Mouse (Mus musculus) heart, postnatal 10 days (tissue): ENCODE data around the gene Zfp189. TPM values are rescaled to one million over a fixed set of nuclear protein-coding genes. Genes with fewer than 3 reads are reported as not detected.
"Not testable (repeated sequence)": the region's sequence is repeated elsewhere in the genome, so short reads cannot be mapped to it uniquely, and the experiment has no call there.

Source experiments
- DNase-seq, 2 experiments: peaks; one replicate each; pipeline ENCODE4 v3.0.0; 2021
- intact Hi-C: fragments of 180-260 bp; cut with DNase I; formaldehyde crosslinking; loops from one replicate; pipeline ENCODE4 v1.15.1; 2025
- total RNA-seq, 2 experiments: library from RNA; stranded (reverse); gene quantifications; 2 replicates each; pipeline ENCODE4 v1.2.3; 2021

Zfp189 gene
- total RNA-seq: 1 to 10 TPM; 5.8 to 8.1 TPM

- DNase-seq: peak; percentile 97
- intact Hi-C loops: loop anchor here (5.0 kb wide), 1 partner anchor 112 kb away; the partner anchor contains the start of gene Rnf20
These were observed at the start of gene Zfp189, which contains the start of gene Mrpl50 for GRCm38 (mm10) chr4:49520572-49521340. Zfp189 (plus strand) TSS chr4:49521176. Mrpl50 (minus strand) TSS chr4:49521093.

DNA sequence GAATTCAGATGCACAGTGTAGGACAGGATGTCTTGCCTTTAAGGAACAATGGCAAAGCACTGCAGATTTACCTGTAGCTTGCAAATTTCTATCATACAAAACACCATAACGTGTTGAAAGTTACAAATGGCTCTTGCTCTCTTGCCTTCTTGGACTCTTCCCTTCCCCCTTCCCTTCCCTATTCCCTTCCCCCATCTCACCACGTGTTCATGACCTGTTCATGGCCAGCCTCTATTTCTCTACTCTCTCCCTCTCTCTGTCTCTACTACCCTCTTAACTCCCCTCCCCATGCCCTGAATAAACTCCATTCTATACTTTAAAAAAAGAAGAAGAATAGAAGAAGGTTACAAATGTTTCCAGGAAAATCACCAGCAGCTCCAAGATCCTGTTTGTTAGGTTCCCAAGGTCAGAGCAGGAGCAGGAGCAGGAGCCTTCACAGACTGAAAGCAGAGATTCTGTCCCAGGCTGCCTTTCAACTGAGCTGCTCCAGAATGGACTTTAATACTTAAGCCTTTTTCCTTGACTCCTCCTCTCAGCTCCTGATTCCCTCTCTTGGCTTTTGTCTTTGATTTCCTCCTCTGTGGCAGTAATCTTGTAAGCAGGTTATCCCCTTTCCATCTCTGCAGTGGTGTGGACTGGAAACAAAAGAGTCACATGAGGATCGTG is 47.4 kb upstream of the Zfp189 start, which contains the start of gene Acnat1:
TSS of gene Acnat1 (minus strand) at position 478 of the 666 bp plus-strand sequence.
- no peak for DNase-seq
- intact Hi-C loops: no loop called here

GRCm38 (mm10) chr4:49474583-49474982 is 46.4 kb upstream of the Zfp189 start:
- DNase-seq: no peak
- intact Hi-C loops: no loop called here

DNA sequence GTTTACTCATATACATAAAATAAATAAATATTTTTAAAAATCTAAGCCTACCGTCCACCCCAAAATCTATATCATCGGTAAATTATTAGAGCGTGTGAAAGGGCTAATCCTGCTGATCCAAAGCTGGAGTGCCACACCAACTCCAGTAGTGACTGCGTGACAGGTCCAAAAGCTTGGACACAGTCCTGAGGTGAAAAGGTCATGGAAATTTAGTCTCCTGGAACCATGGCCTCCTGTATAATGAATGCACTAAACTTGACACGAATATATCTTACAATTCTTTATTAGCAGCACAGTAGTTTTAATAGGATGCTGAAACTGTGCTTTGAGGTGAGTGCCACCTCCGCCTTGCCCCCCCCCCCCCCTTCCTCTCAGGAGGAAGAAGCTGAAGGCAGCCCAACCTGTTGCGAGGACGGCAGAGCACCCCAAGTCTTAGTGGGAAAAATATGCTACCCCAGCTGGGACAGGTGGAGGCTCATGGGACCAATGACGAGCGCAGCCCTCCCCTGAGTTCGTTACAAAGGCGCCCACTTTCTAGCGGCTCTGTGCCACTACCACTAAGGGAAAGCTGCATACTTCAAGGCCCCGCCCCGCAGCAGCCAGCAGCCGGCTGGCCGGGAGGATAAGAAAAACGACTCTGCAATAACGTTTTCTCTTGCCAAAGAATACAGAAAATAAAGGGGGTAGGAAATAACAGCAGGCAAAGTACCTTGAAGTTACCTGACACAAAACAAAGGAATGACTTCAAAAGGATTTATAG is 42.7 kb upstream of the Zfp189 start:
- peak; percentile 25 for DNase-seq
- intact Hi-C loops: no loop called here

GRCm38 (mm10) chr4:49479035-49479434 is 41.9 kb upstream of the Zfp189 start:
- DNase-seq, intact Hi-C loops: not testable (repeated sequence)

- no peak for DNase-seq
- intact Hi-C loops: no loop called here
These were observed 40.7 kb upstream of the Zfp189 start for GRCm38 (mm10) chr4:49480104-49480760.

DNA sequence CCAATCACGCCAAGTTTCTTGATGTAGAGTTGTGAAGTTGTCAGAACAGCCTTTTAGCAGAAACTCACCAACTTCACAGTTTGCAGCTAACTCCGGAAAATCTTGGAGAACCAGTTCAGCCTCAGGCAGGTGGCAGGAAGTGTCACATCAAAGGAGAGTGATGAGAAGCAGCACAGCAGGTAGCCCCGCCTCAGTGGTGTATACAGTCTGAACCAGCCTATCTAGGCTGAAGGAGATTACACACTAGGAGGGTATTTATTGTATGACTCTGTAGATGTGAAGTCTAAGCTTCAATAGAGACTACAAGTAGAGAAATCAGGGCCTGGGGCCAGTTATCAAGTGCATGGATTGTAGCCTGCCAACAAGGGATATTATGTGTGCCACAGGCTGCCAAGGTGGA is 40.1 kb upstream of the Zfp189 start:
- DNase-seq: peak; percentile 5 to 9
- intact Hi-C loops: no loop called here

DNA sequence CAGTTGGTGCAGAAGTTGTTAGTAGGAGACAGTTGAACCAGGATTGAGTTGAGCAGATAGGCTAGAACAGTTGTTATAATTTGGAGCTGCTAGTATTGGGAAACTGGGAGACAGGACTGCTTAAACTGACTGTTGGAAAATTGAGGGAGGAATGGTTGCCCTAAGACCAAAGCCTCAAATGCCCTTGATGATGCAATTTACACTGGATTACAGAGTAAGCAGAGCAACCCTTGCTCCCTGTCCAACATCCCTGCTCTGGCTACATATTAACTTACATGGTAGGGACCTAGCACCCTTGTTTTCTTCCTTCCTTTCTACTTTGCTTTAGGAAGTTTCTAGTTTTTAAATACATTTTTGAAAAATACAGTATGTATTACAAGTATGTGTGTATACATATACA is 35.5 kb upstream of the Zfp189 start:
- intact Hi-C loops: no loop called here
- DNase-seq: no peak

- intact Hi-C loops, DNase-seq: not testable (repeated sequence)
These were observed 34.9 kb upstream of the Zfp189 start for GRCm38 (mm10) chr4:49485934-49486650.

GRCm38 (mm10) chr4:49503563-49503962 is 17.4 kb upstream of the Zfp189 start:
- intact Hi-C loops: no loop called here
- DNase-seq: no peak

- intact Hi-C loops: no loop called here
- DNase-seq: no peak
These were observed 14.6 kb upstream of the Zfp189 start, which contains the start of gene Baat for GRCm38 (mm10) chr4:49506386-49506785. Baat (minus strand) TSS chr4:49506557.

- DNase-seq: no peak
- intact Hi-C loops: no loop called here
These were observed 11.8 kb upstream of the Zfp189 start for GRCm38 (mm10) chr4:49509183-49509582.

DNA sequence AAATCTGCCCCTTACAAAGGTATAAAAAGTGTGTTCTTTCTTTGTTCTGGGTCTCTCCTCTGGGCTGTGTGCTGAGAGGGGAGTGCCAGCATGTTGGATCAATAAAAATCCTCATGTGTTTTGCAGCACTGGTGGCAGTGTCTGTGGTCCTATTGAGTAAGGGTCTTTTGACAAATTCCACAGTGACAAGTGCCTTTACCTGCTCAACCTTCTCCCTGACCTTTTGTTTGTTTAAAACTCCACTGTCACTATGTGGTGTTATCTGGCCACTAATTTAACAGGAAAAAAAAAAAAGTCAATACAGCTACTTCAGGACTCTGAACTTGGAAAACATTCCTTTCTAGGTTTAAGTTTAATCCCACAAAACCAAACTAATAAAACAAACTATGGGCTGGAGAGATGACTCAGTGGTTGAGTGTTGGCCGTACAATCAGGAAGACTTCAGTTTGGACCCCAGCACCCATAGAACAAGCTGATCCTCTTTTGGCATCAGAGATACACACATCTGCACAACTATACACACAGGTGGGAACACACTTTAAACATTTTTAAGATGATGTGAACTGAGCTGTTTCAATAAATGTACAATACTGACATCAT is 10.6 kb upstream of the Zfp189 start:
- DNase-seq, intact Hi-C loops: not testable (repeated sequence)

DNA sequence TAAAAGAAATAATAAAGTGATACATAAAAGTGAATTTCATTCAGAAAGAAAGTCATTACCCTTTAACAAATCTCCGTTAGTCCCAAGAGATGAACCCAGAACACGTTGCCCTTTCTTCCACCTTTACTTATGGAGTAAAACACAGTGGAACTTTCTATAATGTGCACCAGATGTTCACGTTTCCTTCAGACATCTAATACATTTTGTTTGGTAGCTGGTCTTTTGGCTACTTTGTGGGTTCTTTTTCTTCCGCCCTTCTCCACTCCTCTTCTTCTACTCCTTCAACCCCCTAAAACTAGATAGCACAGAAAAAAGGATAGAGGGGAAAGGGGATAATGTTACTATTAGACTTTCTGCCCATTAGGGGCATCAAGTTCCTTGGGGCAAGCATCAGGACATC is 8.3 kb upstream of the Zfp189 start:
- intact Hi-C loops: no loop called here
- no peak for DNase-seq

- DNase-seq: no peak
- intact Hi-C loops: no loop called here
These were observed 6.5 kb upstream of the Zfp189 start for GRCm38 (mm10) chr4:49514441-49514840.

DNA sequence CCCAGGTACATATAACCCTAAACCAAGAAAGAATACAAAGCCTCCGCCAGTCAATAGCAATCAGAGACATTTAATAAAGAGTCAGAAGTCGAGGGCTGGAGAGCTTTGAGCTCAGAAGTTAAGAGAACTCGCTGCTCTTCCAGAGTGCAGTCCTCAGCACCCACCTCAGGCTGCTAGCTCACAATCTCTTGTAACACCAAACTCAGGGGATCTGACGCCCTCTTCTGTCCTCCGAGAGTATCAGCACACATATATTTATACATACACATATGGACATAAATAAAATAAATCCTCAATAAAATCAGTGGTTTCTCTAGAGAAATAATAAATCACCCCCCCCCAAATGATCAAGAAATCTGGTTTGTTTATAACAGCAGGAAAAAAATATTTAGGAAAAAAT is 1.5 kb upstream of the Zfp189 start:
- intact Hi-C loops: no loop called here
- no peak for DNase-seq

DNA sequence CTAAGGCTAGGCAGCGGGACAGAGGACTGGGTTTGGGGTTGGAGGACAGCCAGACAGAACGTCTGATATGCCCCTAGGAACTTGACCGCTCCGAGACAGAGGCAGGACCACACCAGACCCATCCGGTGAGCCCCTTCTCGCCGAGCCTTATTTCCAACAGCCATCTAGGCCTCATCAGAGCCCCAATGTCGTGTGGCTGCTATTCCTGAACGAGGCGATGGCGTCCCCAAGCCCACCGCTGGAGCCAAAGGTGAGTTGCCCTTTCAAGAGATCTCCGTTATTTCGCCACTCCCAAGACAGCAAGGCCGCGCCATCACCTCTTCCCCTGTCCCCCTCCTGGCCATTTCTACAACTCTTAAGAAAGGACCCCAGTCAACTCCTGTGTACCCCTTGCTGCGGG is 370 bp downstream of the Zfp189 start:
- intact Hi-C loops: loop anchor here (5.0 kb wide), 1 partner anchor 111 kb away; the partner anchor contains the start of gene Rnf20
- DNase-seq: no peak

DNA sequence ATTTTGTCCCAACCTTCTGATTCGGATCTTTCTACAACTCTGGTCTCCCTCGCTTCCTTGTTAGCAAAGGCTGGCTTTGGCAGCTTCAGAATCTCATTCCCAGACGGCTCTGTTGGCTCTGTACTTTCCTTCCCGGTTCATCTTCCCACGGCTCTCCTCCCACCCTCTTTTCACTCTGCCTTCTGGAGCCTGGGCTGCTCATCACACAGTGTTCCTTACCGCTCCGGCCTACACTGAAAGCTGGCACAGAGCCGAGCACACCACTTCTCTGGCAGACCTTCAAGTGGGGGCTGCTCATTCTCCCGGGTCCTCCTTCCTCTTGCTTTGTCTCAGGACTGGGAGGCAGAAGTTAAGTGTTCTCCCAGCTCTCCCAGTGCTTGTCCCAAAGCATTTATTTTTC is 1.6 kb downstream of the Zfp189 start:
- intact Hi-C loops: loop anchor here (5.0 kb wide), 1 partner anchor 110 kb away; the partner anchor contains the start of gene Rnf20
- peak; percentile 28 to 51 for DNase-seq

DNA sequence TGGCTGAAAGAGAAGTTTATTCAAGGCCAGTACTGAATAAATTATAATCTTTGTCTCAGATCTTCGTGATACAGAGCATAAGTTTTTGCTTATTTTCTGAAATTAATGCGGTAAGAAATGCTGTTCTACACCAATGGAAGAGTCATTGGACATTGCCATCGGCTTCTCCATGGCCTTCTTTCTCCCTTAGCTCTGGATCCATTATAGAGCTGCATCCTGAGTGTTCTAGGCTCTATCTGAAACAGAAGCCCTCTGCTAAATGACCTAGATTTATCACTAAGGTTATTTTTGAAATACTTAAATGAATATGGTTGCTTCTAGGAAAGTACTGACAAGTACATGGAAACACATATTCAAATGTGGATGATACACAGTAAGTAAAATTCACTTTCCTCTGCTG is 14.1 kb downstream of the Zfp189 start:
- no peak for DNase-seq
- intact Hi-C loops: no loop called here
